Mouse (Mus musculus): Measurements from ENCODE around the gene Trp53tg5. TPM values are rescaled to one million over a fixed set of nuclear protein-coding genes. Genes with fewer than 3 reads are reported as not detected.
A peak's percentile ranks its signal among the peaks of the same experiment; 100 is the strongest.

The Trp53tg5 gene
- not detected in 2 replicates for polyA plus RNA-seq (2012; rRNA removed)

- no peak for DNase-seq (ENCODE audit: low spot score)
Observed at GRCm38 (mm10) chr2:164473624-164474023, at the start of gene Trp53tg5. Gene Trp53tg5 (minus strand): TSS chr2:164473724.

- DNase-seq (ENCODE audit: low spot score): no peak
Observed at GRCm38 (mm10) chr2:164522280-164522679, 48.8 kb upstream of the Trp53tg5 start.

GRCm38 (mm10) chr2:164521841-164522240, 48.3 kb upstream of the Trp53tg5 start:
- no peak for DNase-seq (ENCODE audit: low spot score)

- DNase-seq (ENCODE audit: low spot score): no peak
Observed at GRCm38 (mm10) chr2:164520782-164521181, 47.3 kb upstream of the Trp53tg5 start.

GRCm38 (mm10) chr2:164519171-164519526, 45.6 kb upstream of the Trp53tg5 start:
- no peak for DNase-seq (ENCODE audit: low spot score)

GRCm38 (mm10) chr2:164518266-164519170, 45.0 kb upstream of the Trp53tg5 start:
- DNase-seq (ENCODE audit: low spot score): no peak

- DNase-seq (ENCODE audit: low spot score): peak; percentile 54
Observed at GRCm38 (mm10) chr2:164517485-164518221, 44.1 kb upstream of the Trp53tg5 start.

- no peak for DNase-seq (ENCODE audit: low spot score)
Observed at GRCm38 (mm10) chr2:164516592-164516991, 43.1 kb upstream of the Trp53tg5 start.

- no peak for DNase-seq (ENCODE audit: low spot score)
Observed at GRCm38 (mm10) chr2:164515897-164516296, 42.4 kb upstream of the Trp53tg5 start.

- no peak for DNase-seq (ENCODE audit: low spot score)
Observed at GRCm38 (mm10) chr2:164514916-164515315, 41.4 kb upstream of the Trp53tg5 start.

GRCm38 (mm10) chr2:164513389-164513788, 39.9 kb upstream of the Trp53tg5 start:
- no peak for DNase-seq (ENCODE audit: low spot score)

GRCm38 (mm10) chr2:164512121-164512909, 38.8 kb upstream of the Trp53tg5 start:
- DNase-seq (ENCODE audit: low spot score): no peak

- DNase-seq (ENCODE audit: low spot score): no peak
Observed at GRCm38 (mm10) chr2:164510621-164511190, 37.2 kb upstream of the Trp53tg5 start.

- no peak for DNase-seq (ENCODE audit: low spot score)
Observed at GRCm38 (mm10) chr2:164507811-164508210, 34.3 kb upstream of the Trp53tg5 start.

GRCm38 (mm10) chr2:164505619-164506347, 32.3 kb upstream of the Trp53tg5 start:
- no peak for DNase-seq (ENCODE audit: low spot score)

GRCm38 (mm10) chr2:164504919-164505318, 31.4 kb upstream of the Trp53tg5 start:
- no peak for DNase-seq (ENCODE audit: low spot score)

- DNase-seq (ENCODE audit: low spot score): no peak
Observed at GRCm38 (mm10) chr2:164500511-164500910, 27.0 kb upstream of the Trp53tg5 start.

- no peak for DNase-seq (ENCODE audit: low spot score)
Observed at GRCm38 (mm10) chr2:164499317-164499716, 25.8 kb upstream of the Trp53tg5 start.

GRCm38 (mm10) chr2:164497691-164498268, 24.3 kb upstream of the Trp53tg5 start:
- DNase-seq (ENCODE audit: low spot score): no peak

GRCm38 (mm10) chr2:164496847-164497690, 23.5 kb upstream of the Trp53tg5 start, which contains the start of gene Pigt:
Gene Pigt (plus strand): TSS chr2:164497520.
- peak; percentile 79 for DNase-seq (ENCODE audit: low spot score)

All from urinary bladder, adult 2 months (tissue).